Mouse (Mus musculus): ENCODE measurements around the gene Nacc1.

GRCm38 (mm10) chr8:84725246-84725940 is 37.7 kb upstream of the Nacc1 start:
- TF ChIP-seq TAL1 (IDR thresholded peaks at IDR 0.05; ENCODE audit: low read length) (no peak), GATA1 (IDR thresholded peaks at IDR 0.05; ENCODE audit: low read length) (no peak)
